In genomic region chr6:88995077-88995476, GRCm38 (mm10) we compare ENCODE assay signal across 27 mouse cellular contexts.
"Had no signal": no experiment of that assay in that cellular context is flagged by ENCODE, and none has a peak within 500 bp of the region (broad histone marks: within the 10 kb centered on the region; RNA-seq: fewer than 3 reads in every experiment).

No protein-coding gene starts in this region.

- H3K27ac ChIP-seq: embryonic facial prominence, embryonic 10.5 days; embryonic facial prominence, embryonic 12.5 days; embryonic facial prominence, embryonic 13.5 days; embryonic facial prominence, embryonic 15.5 days; forebrain, embryonic 10.5 days; forebrain, embryonic 12.5 days; forebrain, embryonic 13.5 days; forebrain, embryonic 15.5 days; gastrocnemius, adult 2 months; heart, adult 2 months had no signal

- H3K36me3 ChIP-seq: embryonic facial prominence, embryonic 10.5 days; embryonic facial prominence, embryonic 12.5 days; embryonic facial prominence, embryonic 13.5 days; embryonic facial prominence, embryonic 15.5 days; forebrain, embryonic 10.5 days; forebrain, embryonic 12.5 days; forebrain, embryonic 15.5 days had no signal

- H3K4me3 ChIP-seq: embryonic facial prominence, embryonic 10.5 days; embryonic facial prominence, embryonic 12.5 days; embryonic facial prominence, embryonic 13.5 days; embryonic facial prominence, embryonic 15.5 days; erythroblast, embryonic 14.5 days; forebrain, embryonic 10.5 days; forebrain, embryonic 12.5 days; forebrain, embryonic 13.5 days; forebrain, embryonic 15.5 days; gastrocnemius, adult 2 months; heart, adult 2 months had no signal

- H3K27me3 ChIP-seq: embryonic facial prominence, embryonic 12.5 days; embryonic facial prominence, embryonic 13.5 days; embryonic facial prominence, embryonic 15.5 days had no signal

- ATAC-seq: forebrain, embryonic 13.5 days; forebrain, embryonic 14.5 days; forebrain, embryonic 15.5 days; forebrain, embryonic 16.5 days; forebrain, postnatal 0 days had no signal

- DNase-seq: cerebellum, adult 9-10 months; cerebellum, adult 9-11 months; cerebellum, postnatal 10 days; cerebellum, postnatal 14 days; cerebellum, postnatal 25 days; cerebellum, postnatal 36 days; embryo, embryonic 11 days; forebrain, postnatal 0 days; gastrocnemius, adult 2 months; gastrocnemius, postnatal 10 days; gastrocnemius, postnatal 14 days; gastrocnemius, postnatal 25 days; gastrocnemius, postnatal 36 days; heart, adult 11 months; heart, adult 18-20 months; heart, adult 2 months had no signal

- H3K4me1 ChIP-seq: embryonic facial prominence, embryonic 12.5 days; embryonic facial prominence, embryonic 13.5 days; forebrain, embryonic 12.5 days; forebrain, embryonic 13.5 days; forebrain, embryonic 15.5 days had no signal
